In genomic region chr13:59726139-59726867, GRCm38 (mm10) we compare ENCODE assay signal across 12 mouse cellular contexts. TPM values are rescaled to one million over a fixed set of nuclear protein-coding genes. Genes with fewer than 3 reads are reported as not detected.
DNase-seq lines count a peak whose midpoint lies in the region; ATAC-seq and TF ChIP-seq lines count a peak whose summit lies in the region.
"Had no signal": no experiment of that assay in that cellular context is flagged by ENCODE, and none has a peak within 500 bp of the region (broad histone marks: within the 10 kb centered on the region; RNA-seq: fewer than 3 reads in every experiment).

No protein-coding gene starts in this region.

- ATAC-seq in heart, postnatal 0 days (ENCODE audit: insufficient read depth, low read depth), result no peak
- no peak for ATAC-seq in embryonic facial prominence, embryonic 13.5 days (ENCODE audit: insufficient number of reproducible peaks, insufficient read depth, low FRiP score, low TSS enrichment, low read depth)
- no peak for ATAC-seq in intestine, embryonic 16.5 days
- no peak for ATAC-seq in CD4-positive, CD25-positive, alpha-beta regulatory T cell, adult 4 months

- intact Hi-C loops in heart, postnatal 10 days (cut with DNase I), result loop anchor here (5.0 kb wide), 3 partner anchors 99 to 1089 kb away; no protein-coding TSS in a partner anchor

- no peak for DNase-seq in heart, postnatal 0 days (ENCODE audit: low spot score)
- no peak for DNase-seq in heart, postnatal 10 days
- DNase-seq in neural tube, embryonic 10.5 days (ENCODE audit: extremely low spot score, low spot score), result peak; percentile 18
- DNase-seq in left cerebral cortex, adult 8-10 months (ENCODE audit: low spot score in 2 of 2), result no peak
- DNase-seq in left cerebral cortex, adult 18-20 months (ENCODE audit: low spot score in 2 of 2), result no peak
- DNase-seq: cerebellum, adult 9-10 months had no signal

- H3K36me3 ChIP-seq in heart, postnatal 0 days (replicated peaks; ENCODE audit: control insufficient read depth, insufficient read depth, low read length), result no peaks in the 10 kb centered on the region
- H3K36me3 ChIP-seq in embryonic facial prominence, embryonic 13.5 days, result no peaks in the 10 kb centered on the region
- H3K36me3 ChIP-seq in intestine, embryonic 16.5 days (ENCODE audit: control insufficient read depth, insufficient read depth, low read length), result no peaks in the 10 kb centered on the region

- H3K4me1 ChIP-seq in heart, postnatal 0 days (ENCODE audit: control insufficient read depth, insufficient read depth), result no peaks in the 10 kb centered on the region; the same call in 1 of the 2 replicates
- peaks cover 10% of the 10 kb centered on the region; the same call in 1 of the 2 replicates for H3K4me1 ChIP-seq in embryonic facial prominence, embryonic 13.5 days
- H3K4me1 ChIP-seq in intestine, embryonic 16.5 days (ENCODE audit: control insufficient read depth, insufficient read depth, low read length), result no peaks in the 10 kb centered on the region

- H3K27me3 ChIP-seq in heart, postnatal 0 days (ENCODE audit: control insufficient read depth, insufficient read depth, low read length), result 0 out of 2 replicates have a peak, but pooled peaks cover 3% of the 10 kb centered on the region
- H3K27me3 ChIP-seq in embryonic facial prominence, embryonic 13.5 days, result no peaks in the 10 kb centered on the region
- H3K27me3 ChIP-seq in intestine, embryonic 16.5 days (replicated peaks; ENCODE audit: control insufficient read depth, insufficient read depth, low read length), result no peaks in the 10 kb centered on the region

- no peaks in the 10 kb centered on the region for H3K9me3 ChIP-seq in heart, postnatal 0 days (replicated peaks; ENCODE audit: control insufficient read depth, low read length)
- H3K9me3 ChIP-seq in embryonic facial prominence, embryonic 13.5 days, result no peaks in the 10 kb centered on the region
- no peaks in the 10 kb centered on the region for H3K9me3 ChIP-seq in intestine, embryonic 16.5 days (ENCODE audit: control insufficient read depth, low read length)

- TF ChIP-seq EP300 in heart, postnatal 0 days (IDR thresholded peaks at IDR 0.05; ENCODE audit: low read depth), result no peak

- peak overlapping the region; percentile 42 for H3K4me2 ChIP-seq in heart, postnatal 0 days (ENCODE audit: low read depth, low read length)
- H3K4me2 ChIP-seq in embryonic facial prominence, embryonic 13.5 days, result peak overlapping the region; percentile 44
- 0 out of 2 replicates have a peak overlapping the region, but pooled peaks have one; percentile 2 for H3K4me2 ChIP-seq in intestine, embryonic 16.5 days (ENCODE audit: low read depth, low read length)

- 0 out of 2 replicates have a peak overlapping the region, but pooled peaks have one; percentile 19 for H3K9ac ChIP-seq in heart, postnatal 0 days (replicated peaks; ENCODE audit: low read depth, low read length)
- H3K9ac ChIP-seq in embryonic facial prominence, embryonic 13.5 days, result peak overlapping the region; percentile 44; the same call in 1 of the 2 replicates
- H3K9ac ChIP-seq in intestine, embryonic 16.5 days (ENCODE audit: low read depth, low read length), result peak overlapping the region; percentile 5; the same call in 1 of the 2 replicates

- H3K27ac ChIP-seq in heart, postnatal 0 days (ENCODE audit: low read depth), result no peak overlapping the region
- no peak overlapping the region for H3K27ac ChIP-seq in embryonic facial prominence, embryonic 13.5 days
- H3K27ac ChIP-seq in intestine, embryonic 16.5 days (ENCODE audit: low read length), result no peak overlapping the region

- H3K4me3 ChIP-seq in heart, postnatal 0 days (ENCODE audit: low read depth, low read length), result peak overlapping the region; percentile 6; the same call in 1 of the 2 replicates
- H3K4me3 ChIP-seq in embryonic facial prominence, embryonic 13.5 days, result 0 out of 2 replicates have a peak overlapping the region, but pooled peaks have one; percentile 5
- no peak overlapping the region for H3K4me3 ChIP-seq in intestine, embryonic 16.5 days (ENCODE audit: low read length)
- H3K4me3 ChIP-seq: megakaryocyte, embryonic 14.5 days had no signal

- TF ChIP-seq CTCF in heart, postnatal 0 days (IDR thresholded peaks at IDR 0.05; ENCODE audit: low read depth), result no peak

- 25% methylated on average over 29 of the region's 29 CpGs for WGBS in heart, postnatal 0 days
- 36% methylated on average over 29 of the region's 29 CpGs for WGBS in embryonic facial prominence, embryonic 13.5 days
- WGBS in intestine, embryonic 16.5 days, result 26% methylated on average over 29 of the region's 29 CpGs

RNA-seq across cellular contexts. Expression of gene Spata31d1d, which starts 5.2 kb away (rescaled TPM):
- not detected in 2 replicates for total RNA-seq in heart, postnatal 0 days (2014; rRNA removed; ENCODE audit: low replicate concordance)
- not detected in 2 replicates for polyA plus RNA-seq in heart, postnatal 0 days (2015; fragmentation: Nextera tagmentation; extraction: Ambion mirVana)
- total RNA-seq in heart, postnatal 10 days (2021), result not detected
- polyA plus RNA-seq in embryonic facial prominence, embryonic 13.5 days (2015; fragmentation: Nextera tagmentation; extraction: Ambion mirVana), result not detected in 2 replicates
- polyA plus RNA-seq in intestine, embryonic 16.5 days (2015; fragmentation: Nextera tagmentation; extraction: Ambion mirVana), result not detected in 2 replicates
- not detected for total RNA-seq in left cerebral cortex, adult 8-10 months (2022)
- total RNA-seq in left cerebral cortex, adult 18-20 months (2021), result not detected
- polyA plus RNA-seq in CD4-positive, CD25-positive, alpha-beta regulatory T cell, adult 4 months (2017; shearing (Covaris generic)), result not detected
- total RNA-seq: granulocyte monocyte progenitor cell, adult 5-6 weeks; MEL had no signal

RNA-seq across cellular contexts. Expression of gene Spata31d1b, which starts 14.2 kb away (rescaled TPM):
- total RNA-seq in heart, postnatal 0 days (2014; rRNA removed; ENCODE audit: low replicate concordance), result not detected in 2 replicates
- polyA plus RNA-seq in heart, postnatal 0 days (2015; fragmentation: Nextera tagmentation; extraction: Ambion mirVana), result not detected in 2 replicates
- not detected for total RNA-seq in heart, postnatal 10 days (2021)
- not detected in 2 replicates for polyA plus RNA-seq in embryonic facial prominence, embryonic 13.5 days (2015; fragmentation: Nextera tagmentation; extraction: Ambion mirVana)
- not detected in 2 replicates for polyA plus RNA-seq in intestine, embryonic 16.5 days (2015; fragmentation: Nextera tagmentation; extraction: Ambion mirVana)
- total RNA-seq in left cerebral cortex, adult 8-10 months (2022), result under 1 TPM in 2 of 4 experiments, not detected in 2; 0.07 to 0.17 TPM
- under 1 TPM in 1 of 2 experiments, not detected in 1; 0.09 TPM for total RNA-seq in left cerebral cortex, adult 18-20 months (2021)
- not detected for polyA plus RNA-seq in CD4-positive, CD25-positive, alpha-beta regulatory T cell, adult 4 months (2017; shearing (Covaris generic))
- total RNA-seq: granulocyte monocyte progenitor cell, adult 5-6 weeks; MEL had no signal

RNA-seq across cellular contexts. Expression of gene Spata31d1a, which starts 16.2 kb away (rescaled TPM):
- total RNA-seq in heart, postnatal 0 days (2014; rRNA removed; ENCODE audit: low replicate concordance), result not detected in 2 replicates
- polyA plus RNA-seq in heart, postnatal 0 days (2015; fragmentation: Nextera tagmentation; extraction: Ambion mirVana), result not detected in 2 replicates
- not detected for total RNA-seq in heart, postnatal 10 days (2021)
- polyA plus RNA-seq in embryonic facial prominence, embryonic 13.5 days (2015; fragmentation: Nextera tagmentation; extraction: Ambion mirVana), result 0.04 and 0.20 TPM in 2 replicates
- polyA plus RNA-seq in intestine, embryonic 16.5 days (2015; fragmentation: Nextera tagmentation; extraction: Ambion mirVana), result not detected in 2 replicates
- under 1 TPM; 0.11 to 0.23 (median 0.14) TPM for total RNA-seq in left cerebral cortex, adult 8-10 months (2022)
- total RNA-seq in left cerebral cortex, adult 18-20 months (2021), result under 1 TPM in 1 of 2 experiments, not detected in 1; 0.16 TPM
- polyA plus RNA-seq in CD4-positive, CD25-positive, alpha-beta regulatory T cell, adult 4 months (2017; shearing (Covaris generic)), result not detected
- total RNA-seq: granulocyte monocyte progenitor cell, adult 5-6 weeks; MEL had no signal

RNA-seq across cellular contexts. Expression of gene 1700014D04Rik, which starts 20.2 kb away (rescaled TPM):
- total RNA-seq in heart, postnatal 0 days (2014; rRNA removed; ENCODE audit: low replicate concordance), result not detected in 2 replicates
- 0.18 TPM in 1 of 2 replicates, not detected in the other for polyA plus RNA-seq in heart, postnatal 0 days (2015; fragmentation: Nextera tagmentation; extraction: Ambion mirVana)
- total RNA-seq in heart, postnatal 10 days (2021), result under 1 TPM in 1 of 2 experiments, not detected in 1; 0.07 TPM
- not detected in 2 replicates for polyA plus RNA-seq in embryonic facial prominence, embryonic 13.5 days (2015; fragmentation: Nextera tagmentation; extraction: Ambion mirVana)
- not detected in 2 replicates for polyA plus RNA-seq in intestine, embryonic 16.5 days (2015; fragmentation: Nextera tagmentation; extraction: Ambion mirVana)
- total RNA-seq in left cerebral cortex, adult 8-10 months (2022), result 1 to 10 TPM in 3 of 4 experiments, under 1 TPM in 1; 0.78 to 1.8 (median 1.1) TPM
- 1 to 10 TPM; 1.6 to 2.7 TPM for total RNA-seq in left cerebral cortex, adult 18-20 months (2021)
- polyA plus RNA-seq in CD4-positive, CD25-positive, alpha-beta regulatory T cell, adult 4 months (2017; shearing (Covaris generic)), result not detected
- total RNA-seq: granulocyte monocyte progenitor cell, adult 5-6 weeks; MEL had no signal

RNA-seq across cellular contexts. Expression of gene 4921517D22Rik, which starts 32.4 kb away (rescaled TPM):
- not detected in 2 replicates for total RNA-seq in heart, postnatal 0 days (2014; rRNA removed; ENCODE audit: low replicate concordance)
- not detected in 2 replicates for polyA plus RNA-seq in heart, postnatal 0 days (2015; fragmentation: Nextera tagmentation; extraction: Ambion mirVana)
- total RNA-seq in heart, postnatal 10 days (2021), result not detected
- not detected in 2 replicates for polyA plus RNA-seq in embryonic facial prominence, embryonic 13.5 days (2015; fragmentation: Nextera tagmentation; extraction: Ambion mirVana)
- polyA plus RNA-seq in intestine, embryonic 16.5 days (2015; fragmentation: Nextera tagmentation; extraction: Ambion mirVana), result not detected in 2 replicates
- total RNA-seq in left cerebral cortex, adult 8-10 months (2022), result not detected
- not detected for total RNA-seq in left cerebral cortex, adult 18-20 months (2021)
- polyA plus RNA-seq in CD4-positive, CD25-positive, alpha-beta regulatory T cell, adult 4 months (2017; shearing (Covaris generic)), result not detected
- total RNA-seq: granulocyte monocyte progenitor cell, adult 5-6 weeks; MEL had no signal
